Mouse (Mus musculus) megakaryocyte progenitor cell, adult 5-6 weeks (primary cell): ENCODE results near the gene Nudt5. TPM values are rescaled to one million over a fixed set of nuclear protein-coding genes. Genes with fewer than 3 reads are reported as not detected.

Source experiments
- ATAC-seq: replicated peaks from 2 replicates; pipeline ENCODE4 v1.8.0; 2016; ENCODE audit warnings: mild to moderate bottlenecking, moderate TSS enrichment, inconsistent platforms; ENCODE audit not compliant: poor library complexity
- total RNA-seq, 2 experiments: library from RNA; stranded (forward) in 1 of 2; stranded (reverse) in 1 of 2; fragments of 157-497, 149-512 nt in 1 of 2; fragments of 200-1000 nt in 1 of 2; gene quantifications; 2 replicates each; pipeline versions ENCODE4 v1.2.3 to v1.2.4; 2015 to 2017

The Nudt5 gene
- total RNA-seq, 2 experiments from 2014 or later: 70.7 to 78.6 TPM

GRCm38 (mm10) chr2:5862834-5863233, 18.0 kb downstream of the Nudt5 start, which contains the start of gene Gm13199:
Gene Gm13199, minus strand, starts transcription at chr2:5862934.
- no peak for ATAC-seq

GRCm38 (mm10) chr2:5867681-5868080, 22.9 kb downstream of the Nudt5 start:
- no peak for ATAC-seq

GRCm38 (mm10) chr2:5869746-5870145, 24.9 kb downstream of the Nudt5 start:
- ATAC-seq: no peak

- ATAC-seq: no peak
Observed at GRCm38 (mm10) chr2:5877446-5877845, 32.6 kb downstream of the Nudt5 start.

- ATAC-seq: no peak
Observed at GRCm38 (mm10) chr2:5888865-5889264, 44.0 kb downstream of the Nudt5 start.

- ATAC-seq: no peak
Observed at GRCm38 (mm10) chr2:5889412-5889811, 44.6 kb downstream of the Nudt5 start.

- ATAC-seq: no peak
Observed at GRCm38 (mm10) chr2:5894296-5894695, 49.5 kb downstream of the Nudt5 start.

- peak; percentile 94 for ATAC-seq
Observed at GRCm38 (mm10) chr2:5894843-5895570, 50.2 kb downstream of the Nudt5 start, which contains the start of gene Sec61a2. Gene Sec61a2, minus strand, starts transcription at chr2:5895432.

GRCm38 (mm10) chr2:5900145-5900544, 55.3 kb downstream of the Nudt5 start:
- peak; percentile 79 for ATAC-seq

GRCm38 (mm10) chr2:5906092-5906491, 61.3 kb downstream of the Nudt5 start:
- ATAC-seq: no peak

- peak; percentile 98 for ATAC-seq
Observed at GRCm38 (mm10) chr2:5906625-5907024, 61.8 kb downstream of the Nudt5 start.

GRCm38 (mm10) chr2:5911282-5911965, 66.6 kb downstream of the Nudt5 start:
- ATAC-seq: no peak

Other genes with a start within 250 kb of the Nudt5 start
- 3.3 and 4.2 TPM in 2 replicates for gene Camk1d, start 130.5 kb upstream of the Nudt5 start, total RNA-seq (2015)
- 1.1 and 1.5 TPM in 2 replicates for gene Camk1d, start 130.5 kb upstream of the Nudt5 start, total RNA-seq (2017)
- 125 and 133 TPM in 2 replicates for gene Cdc123, start 145 bp downstream of the Nudt5 start, total RNA-seq (2015)
- gene Cdc123, start 145 bp downstream of the Nudt5 start, total RNA-seq (2017): 116 and 117 TPM in 2 replicates
- 1.2 and 2.1 TPM in 2 replicates for gene Gm13199, start 17.9 kb downstream of the Nudt5 start, total RNA-seq (2015)
- not detected in 2 replicates for gene Gm13199, start 17.9 kb downstream of the Nudt5 start, total RNA-seq (2017)
- gene Sec61a2, start 50.4 kb downstream of the Nudt5 start, total RNA-seq (2015): 30.0 and 42.4 TPM in 2 replicates
- 12.6 and 21.5 TPM in 2 replicates for gene Sec61a2, start 50.4 kb downstream of the Nudt5 start, total RNA-seq (2017)
- gene Dhtkd1, start 97.8 kb downstream of the Nudt5 start, total RNA-seq (2015): 0.32 and 0.90 TPM in 2 replicates
- 0.64 and 0.67 TPM in 2 replicates for gene Dhtkd1, start 97.8 kb downstream of the Nudt5 start, total RNA-seq (2017)
- 37.2 and 40.1 TPM in 2 replicates for gene Upf2, start 106.5 kb downstream of the Nudt5 start, total RNA-seq (2015)
- gene Upf2, start 106.5 kb downstream of the Nudt5 start, total RNA-seq (2017): 30.5 and 36.2 TPM in 2 replicates